Mouse (Mus musculus): ENCODE data around the gene Slc22a17. TPM values are rescaled to one million over a fixed set of nuclear protein-coding genes. Genes with fewer than 3 reads are reported as not detected.
A peak's percentile ranks its signal among the peaks of the same experiment; 100 is the strongest.

The Slc22a17 gene
- total RNA-seq, 4 experiments from 2014 or later: 0.68 to 1.4 (median 1.2) TPM

DNA sequence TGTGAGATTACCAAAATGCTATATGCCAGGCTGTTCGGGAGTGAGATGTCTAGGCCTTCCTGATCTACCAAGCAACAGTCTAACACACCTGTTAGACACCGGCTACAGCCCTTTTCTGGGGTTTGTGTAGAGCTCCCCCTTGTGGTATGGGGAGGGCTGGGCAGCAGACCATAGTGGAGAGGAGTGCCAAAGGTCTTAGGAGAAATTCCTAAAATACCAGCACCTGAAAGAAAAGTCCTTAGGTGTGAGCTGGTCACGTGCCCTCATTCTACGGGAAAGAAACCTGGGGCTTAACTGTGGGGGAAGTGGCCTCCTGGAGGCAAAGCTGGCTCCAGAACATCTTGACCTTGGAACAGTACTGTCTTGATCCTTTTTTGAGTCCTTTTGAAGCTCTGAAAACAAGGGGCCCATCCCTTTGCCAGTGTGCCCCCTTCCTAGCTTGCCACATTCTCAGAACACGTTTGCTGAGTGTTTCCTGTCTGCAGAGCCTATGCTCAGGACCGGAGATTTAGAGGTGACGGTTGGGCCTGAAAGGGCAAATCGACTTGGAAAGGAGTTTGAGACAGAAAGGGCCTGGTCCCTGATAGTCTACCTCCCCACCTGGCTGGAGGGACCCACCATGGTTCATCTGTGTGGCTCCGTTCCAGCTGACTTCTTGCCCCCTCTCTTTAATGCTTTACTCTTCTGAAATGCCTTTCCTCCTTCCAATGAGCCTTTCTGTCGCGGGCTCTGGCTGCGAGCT is 26.7 kb upstream of the Slc22a17 start:
- DNase-seq (ENCODE audit: low spot score in 2 of 2): peak; percentile 26 to 39

DNA sequence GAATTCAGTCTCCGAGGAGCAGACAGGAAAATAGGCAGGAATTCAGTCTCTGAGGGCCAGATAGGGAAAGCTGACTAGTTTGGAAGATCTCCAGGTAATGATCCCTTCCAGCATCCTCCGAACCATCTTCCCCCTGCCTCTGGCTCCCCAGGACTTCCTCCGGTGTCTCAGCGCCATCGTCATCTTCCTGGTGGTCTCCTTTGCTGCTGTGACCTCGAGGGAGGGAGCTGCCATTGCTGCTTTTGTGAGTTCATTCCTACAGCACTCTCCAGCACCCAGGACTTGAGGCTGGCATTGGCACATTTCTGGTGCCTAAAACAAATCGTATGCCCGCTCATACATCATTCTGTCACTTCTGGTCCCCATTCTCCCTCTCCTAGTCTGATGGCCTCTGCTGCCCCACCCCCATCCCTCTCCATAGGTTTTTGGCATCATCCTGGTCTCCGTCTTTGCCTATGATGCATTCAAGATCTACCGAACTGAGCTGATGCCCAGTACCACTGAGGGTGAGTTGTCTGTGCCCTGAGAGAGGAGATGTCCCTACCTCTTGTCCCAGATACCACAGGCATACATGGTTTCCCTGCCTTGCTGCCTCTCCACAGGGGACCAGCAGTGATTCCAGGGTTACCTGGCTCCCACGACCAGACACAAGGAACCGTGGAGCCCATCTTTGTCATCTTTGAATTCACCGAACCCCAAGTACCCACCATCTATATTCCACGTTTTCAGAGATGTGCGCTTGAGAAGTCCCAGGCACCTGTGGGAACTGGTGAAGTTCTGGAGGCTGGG is 25.7 kb upstream of the Slc22a17 start:
- no peak for DNase-seq (ENCODE audit: low spot score in 2 of 2)

GRCm38 (mm10) chr14:54937361-54938182 is 24.6 kb upstream of the Slc22a17 start:
- no peak for DNase-seq (ENCODE audit: low spot score in 2 of 2)

- DNase-seq (ENCODE audit: low spot score in 2 of 2): no peak
These were observed 23.9 kb upstream of the Slc22a17 start for GRCm38 (mm10) chr14:54936831-54937160.

DNA sequence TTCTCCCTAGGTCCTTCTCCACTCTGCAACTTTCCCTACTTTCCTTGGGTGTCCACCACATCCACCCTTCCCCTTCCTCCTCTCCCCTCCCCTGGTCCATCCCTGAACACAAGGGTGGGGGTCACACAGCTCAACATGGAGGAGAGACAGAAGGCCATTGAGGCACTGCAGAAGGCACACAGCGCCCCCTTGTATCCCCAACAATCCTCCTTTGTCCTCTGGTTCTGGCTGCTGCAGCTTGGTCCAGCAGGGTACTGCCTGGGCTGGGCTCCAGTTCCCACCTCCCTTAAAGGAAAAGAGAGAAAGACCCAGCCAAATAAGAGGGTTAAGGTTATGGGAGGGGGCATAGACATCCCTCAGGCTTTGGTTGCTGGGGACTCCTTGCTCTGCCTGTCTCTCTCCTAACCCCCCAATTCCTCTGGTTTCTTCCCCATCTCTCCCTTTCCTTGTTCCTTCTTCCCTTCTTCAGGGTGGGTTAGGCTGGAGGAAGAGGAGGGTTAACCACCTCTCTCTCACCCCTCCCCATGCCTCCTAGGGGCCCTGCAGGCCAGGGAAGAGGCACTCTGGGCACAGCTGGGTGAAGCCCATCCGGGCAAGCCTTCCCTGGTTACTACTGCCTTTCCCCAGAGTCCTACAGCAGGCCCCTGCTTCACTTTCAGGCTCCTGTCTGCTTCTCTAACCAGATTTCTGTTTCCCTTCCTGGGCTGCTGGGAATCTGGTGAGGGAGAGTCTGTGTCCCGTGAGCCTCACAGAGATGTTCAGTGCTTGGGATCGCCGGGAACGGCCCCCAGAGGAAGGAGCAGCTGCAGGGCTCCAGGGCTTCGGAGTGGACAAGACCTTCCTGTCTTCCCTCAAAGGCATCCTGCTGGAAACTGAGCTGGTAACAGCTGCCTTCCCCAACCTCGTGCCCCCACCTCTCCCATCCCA is 23.2 kb upstream of the Slc22a17 start, which contains the start of gene Cmtm5:
Cmtm5 (plus strand) TSS at position 358 of the 927 bp plus-strand sequence.
- no peak for DNase-seq (ENCODE audit: low spot score in 2 of 2)

- DNase-seq (ENCODE audit: low spot score in 2 of 2): no peak
These were observed 19.8 kb upstream of the Slc22a17 start, which contains the start of gene Il25 for GRCm38 (mm10) chr14:54932645-54933150. Gene Il25 (plus strand): TSS chr14:54932695.

DNA sequence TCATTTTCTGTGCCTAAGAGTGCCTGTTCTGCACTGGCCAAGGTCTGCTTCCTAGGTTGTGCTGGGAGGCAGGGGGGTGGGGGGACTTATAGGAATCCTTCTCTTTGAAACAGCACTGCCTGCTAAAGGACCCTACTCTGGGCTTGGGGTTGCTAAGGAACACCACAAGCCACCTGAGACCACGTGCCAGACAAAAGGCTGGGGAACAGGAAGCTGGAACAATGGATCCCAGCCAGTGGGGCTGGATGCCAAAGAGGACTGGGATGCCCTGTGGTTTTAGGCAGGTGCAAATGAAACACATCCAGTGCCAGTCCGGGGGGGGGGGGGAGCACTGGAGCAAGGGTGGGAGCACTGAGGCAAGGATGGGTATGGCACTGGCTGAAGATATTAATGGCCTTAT is 17.5 kb upstream of the Slc22a17 start:
- DNase-seq (ENCODE audit: low spot score in 2 of 2): no peak

DNA sequence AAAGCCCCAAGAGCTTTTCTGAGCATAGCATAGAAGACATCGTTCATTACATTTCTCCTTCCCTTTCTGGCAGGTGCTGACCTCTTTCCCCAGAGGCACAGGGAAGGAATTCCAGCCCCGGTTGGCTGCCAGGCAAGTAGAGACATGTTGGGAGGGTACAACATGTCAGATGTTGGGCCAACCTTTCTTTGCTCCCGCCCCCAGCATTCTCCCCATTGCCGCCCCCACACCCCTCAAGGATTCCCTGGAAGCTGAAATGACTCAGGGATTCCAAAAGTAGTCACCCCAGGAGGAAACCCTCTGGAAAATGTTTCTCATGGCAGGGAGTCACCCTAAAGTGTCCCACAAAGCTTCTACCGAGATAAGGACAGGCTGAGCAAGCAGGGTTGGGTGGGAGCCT is 16.9 kb upstream of the Slc22a17 start:
- DNase-seq (ENCODE audit: low spot score in 2 of 2): no peak

GRCm38 (mm10) chr14:54927296-54927695 is 14.4 kb upstream of the Slc22a17 start:
- no peak for DNase-seq (ENCODE audit: low spot score in 2 of 2)

- peak; percentile 16 to 36 for DNase-seq (ENCODE audit: low spot score in 2 of 2)
These were observed 13.6 kb upstream of the Slc22a17 start for GRCm38 (mm10) chr14:54926401-54927158.

- DNase-seq (ENCODE audit: low spot score in 2 of 2): peak; percentile 42 to 58
These were observed 12.7 kb upstream of the Slc22a17 start, which contains the start of gene Efs for GRCm38 (mm10) chr14:54925349-54926342. Gene Efs (minus strand): TSS chr14:54926126.

DNA sequence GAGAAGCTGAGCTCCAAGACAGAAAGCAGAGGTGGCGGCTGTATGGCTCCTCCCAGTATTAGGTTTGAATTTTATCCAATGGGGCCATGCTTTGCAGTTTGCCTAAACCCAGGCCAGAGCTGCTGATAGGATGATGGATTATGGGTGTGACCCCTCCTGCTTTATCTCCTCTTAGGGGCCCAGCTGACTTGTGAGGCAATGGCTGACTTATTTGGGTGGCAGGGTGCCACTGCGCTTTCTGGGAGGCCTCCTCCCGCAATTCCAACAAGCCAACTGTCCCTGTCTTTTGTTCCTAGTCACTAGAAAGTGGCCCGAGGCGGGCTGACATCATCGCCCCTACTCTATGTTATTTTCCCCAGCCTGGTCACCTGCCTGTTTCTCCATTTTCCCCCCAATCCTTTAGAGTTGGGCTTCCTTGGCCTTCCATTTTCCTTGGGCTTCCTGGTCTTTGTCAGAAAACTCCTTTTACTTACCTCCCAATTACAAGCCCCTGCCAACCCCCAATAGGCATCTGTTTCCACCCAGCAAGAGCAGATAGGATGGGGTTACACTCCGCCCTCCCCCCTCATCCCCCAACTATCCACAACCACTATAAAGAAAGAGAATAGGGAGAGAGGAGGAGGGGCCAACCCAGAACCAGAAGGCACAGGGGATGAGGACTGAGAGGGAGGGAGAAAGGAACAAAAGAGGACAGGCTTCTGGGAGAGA is 11.9 kb upstream of the Slc22a17 start:
- DNase-seq (ENCODE audit: low spot score in 2 of 2): peak; percentile 32 to 44

- DNase-seq (ENCODE audit: low spot score in 2 of 2): no peak
These were observed 7.2 kb upstream of the Slc22a17 start for GRCm38 (mm10) chr14:54920076-54920685.

DNA sequence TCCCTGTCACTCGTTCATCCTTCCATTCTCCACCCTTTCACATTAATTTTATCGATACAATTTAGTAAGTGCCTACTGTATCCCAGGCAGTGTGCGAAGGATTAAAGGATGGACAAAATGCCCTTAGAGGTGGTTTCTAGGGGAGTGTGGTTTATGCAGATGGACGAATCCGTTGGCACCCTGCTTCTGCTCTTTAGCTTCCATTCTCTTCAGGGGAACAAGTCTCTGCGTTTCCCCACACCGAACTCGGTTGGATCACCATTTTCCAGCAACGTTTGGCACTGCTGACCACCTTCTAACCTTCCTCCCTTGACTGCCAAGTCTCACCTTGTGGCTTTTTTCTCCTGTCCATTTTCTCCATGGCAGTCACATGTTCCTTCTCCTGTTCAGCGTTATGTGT is 411 bp upstream of the Slc22a17 start:
- no peak for DNase-seq (ENCODE audit: low spot score in 2 of 2)

- no peak for DNase-seq (ENCODE audit: low spot score in 2 of 2)
These were observed 652 bp downstream of the Slc22a17 start for GRCm38 (mm10) chr14:54912109-54912850.

- no peak for DNase-seq (ENCODE audit: low spot score in 2 of 2)
These were observed 4.2 kb downstream of the Slc22a17 start for GRCm38 (mm10) chr14:54908682-54909081.

GRCm38 (mm10) chr14:54903641-54904040 is 9.3 kb downstream of the Slc22a17 start:
- no peak for DNase-seq (ENCODE audit: low spot score in 2 of 2)

Measured in gastrocnemius, adult 8-10 months (tissue).